Mouse (Mus musculus) neutrophil, adult 5-6 weeks (primary cell): ENCODE measurements around the gene Prima1. TPM values are rescaled to one million over a fixed set of nuclear protein-coding genes. Genes with fewer than 3 reads are reported as not detected.

Source experiments
- ATAC-seq: fragments of 151-379, 151-347 bp; 2 replicates; pipeline ENCODE4 v1.8.0; 2017; ENCODE audit warnings: mild to moderate bottlenecking, moderate TSS enrichment; ENCODE audit not compliant: insufficient number of reproducible peaks, poor library complexity, low FRiP score, severe bottlenecking; ENCODE audit errors: extremely low read depth
- total RNA-seq: library from RNA; stranded (forward); fragments of 200-1000 nt; gene quantifications from 2 replicates; pipeline ENCODE4 v1.2.3, GENCODE M21; 2017

The Prima1 gene
- not detected in 2 replicates for total RNA-seq

DNA sequence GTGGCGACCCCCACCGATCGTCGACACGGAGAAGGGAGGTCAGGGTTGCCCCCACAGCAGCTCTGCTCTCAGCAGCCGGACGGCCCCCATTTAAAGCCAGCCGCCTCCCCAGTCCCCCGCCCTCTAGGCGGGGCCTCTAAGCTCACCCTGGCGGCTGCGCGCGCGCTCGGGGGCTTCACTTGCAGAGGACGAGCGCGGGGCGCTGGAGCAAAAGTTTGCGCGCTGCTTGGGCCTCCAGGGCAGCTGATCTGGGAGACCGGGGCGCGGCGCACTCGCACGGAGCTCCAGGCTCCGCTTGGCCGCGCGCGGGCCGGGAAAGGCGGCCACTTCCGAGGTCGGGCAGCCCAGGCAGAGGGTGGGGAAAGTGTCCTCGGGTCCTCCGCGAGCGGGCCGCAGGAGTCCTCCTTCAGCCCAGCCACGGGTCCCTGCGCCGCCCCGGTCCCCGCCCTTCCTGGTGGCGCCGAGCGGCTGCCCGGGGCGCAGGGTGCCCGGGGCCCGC lies at the start of gene Prima1:
TSS of gene Prima1 (minus strand) at position 68 of the 499 bp plus-strand sequence.
- ATAC-seq: no peak

DNA sequence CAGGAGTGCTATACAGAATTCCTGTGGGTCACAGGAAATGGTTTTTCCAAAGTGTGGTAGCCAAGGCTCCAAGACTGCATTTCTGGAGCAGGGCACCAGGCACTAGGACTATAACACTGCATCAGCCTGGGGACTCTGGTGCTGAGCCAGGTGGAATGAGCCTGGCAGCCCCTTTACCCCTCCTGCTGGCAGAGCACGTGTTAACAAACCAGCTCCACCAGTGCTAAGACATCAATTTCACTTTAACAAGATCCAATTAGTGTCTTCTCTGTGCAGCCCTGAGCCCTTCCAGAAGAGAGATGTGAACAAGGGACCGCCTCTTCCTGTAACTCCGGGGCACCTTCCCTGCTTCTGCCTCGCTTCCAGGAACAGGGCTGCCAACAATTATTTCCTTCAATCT lies 45.3 kb upstream of the Prima1 start:
- no peak for ATAC-seq

DNA sequence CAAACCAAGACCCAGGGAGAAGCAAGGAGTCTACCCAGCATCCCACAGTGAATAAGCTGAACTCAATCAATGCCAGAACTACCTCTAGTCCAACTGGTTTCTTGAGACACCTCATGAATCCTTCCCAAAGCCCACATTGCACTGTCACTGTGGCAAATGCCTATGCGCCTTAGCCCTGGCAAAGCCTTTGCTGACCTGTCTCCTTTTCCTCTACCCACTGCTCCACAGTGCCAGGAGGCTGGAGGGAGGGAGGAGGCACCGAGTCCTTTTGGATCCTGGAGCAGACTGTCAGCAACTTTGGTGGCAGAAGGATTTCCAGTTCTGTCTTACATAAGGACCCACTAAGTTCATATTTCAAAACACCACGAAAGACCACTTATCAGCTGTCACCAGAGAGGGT lies 41.5 kb upstream of the Prima1 start:
- no peak for ATAC-seq

DNA sequence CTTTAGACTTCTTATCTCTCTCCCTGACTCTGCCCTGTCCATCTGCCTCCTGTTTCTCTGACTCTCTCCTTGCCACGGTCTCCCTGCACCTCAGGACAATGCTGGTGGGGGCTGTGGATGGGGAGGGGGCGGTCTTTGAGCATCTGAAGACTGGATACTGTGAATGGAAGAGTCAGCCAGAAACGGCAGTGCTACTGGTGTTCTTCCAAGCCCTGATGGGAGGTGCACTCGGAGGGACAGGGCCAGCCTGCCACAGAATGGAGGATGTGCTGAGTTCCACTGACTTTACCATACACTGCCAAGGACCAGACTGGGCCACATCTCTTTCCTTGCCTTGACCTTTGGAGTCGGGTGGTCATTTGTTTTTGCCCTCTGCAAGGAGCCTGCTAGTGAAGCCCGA lies 41.0 kb upstream of the Prima1 start:
- no peak for ATAC-seq

DNA sequence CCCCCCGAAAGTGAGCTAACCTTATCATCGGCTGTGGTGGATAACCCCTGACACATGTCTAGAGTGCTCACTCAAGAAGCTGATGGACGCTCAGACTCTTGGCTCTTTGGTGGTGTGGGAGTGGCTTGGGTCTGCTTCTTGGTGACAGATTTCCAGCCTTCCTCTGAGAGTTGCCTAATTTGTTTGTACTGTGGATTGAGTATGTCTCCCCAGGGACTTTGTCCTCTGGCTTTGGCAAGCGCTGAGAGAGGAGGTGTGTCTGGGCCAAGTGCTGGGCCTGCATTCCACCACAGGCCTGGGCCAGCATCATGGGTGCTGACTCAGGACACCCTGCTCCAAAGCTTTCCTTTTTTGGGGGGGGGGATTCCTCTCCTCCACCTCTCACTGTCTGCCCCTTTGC lies 40.0 kb upstream of the Prima1 start:
- no peak for ATAC-seq

DNA sequence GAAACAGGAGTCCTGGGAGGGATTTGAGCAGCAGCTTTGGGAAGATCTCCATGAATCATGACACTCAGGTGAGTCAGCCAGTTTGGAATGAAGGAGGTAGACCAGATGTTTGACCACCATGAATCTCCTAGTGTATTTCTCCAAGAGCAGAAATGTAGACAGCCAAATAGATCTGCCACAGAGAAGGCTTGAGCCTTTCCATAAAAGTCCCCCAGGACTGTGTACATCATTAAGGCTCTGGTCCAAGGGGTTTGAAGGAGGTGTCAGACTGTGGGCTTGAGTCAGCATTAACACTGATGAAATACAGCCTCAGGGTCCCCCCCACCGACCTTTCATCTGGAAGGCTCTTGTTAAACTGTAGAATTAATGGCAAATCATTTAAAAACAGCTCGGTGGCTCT lies 39.5 kb upstream of the Prima1 start:
- no peak for ATAC-seq

DNA sequence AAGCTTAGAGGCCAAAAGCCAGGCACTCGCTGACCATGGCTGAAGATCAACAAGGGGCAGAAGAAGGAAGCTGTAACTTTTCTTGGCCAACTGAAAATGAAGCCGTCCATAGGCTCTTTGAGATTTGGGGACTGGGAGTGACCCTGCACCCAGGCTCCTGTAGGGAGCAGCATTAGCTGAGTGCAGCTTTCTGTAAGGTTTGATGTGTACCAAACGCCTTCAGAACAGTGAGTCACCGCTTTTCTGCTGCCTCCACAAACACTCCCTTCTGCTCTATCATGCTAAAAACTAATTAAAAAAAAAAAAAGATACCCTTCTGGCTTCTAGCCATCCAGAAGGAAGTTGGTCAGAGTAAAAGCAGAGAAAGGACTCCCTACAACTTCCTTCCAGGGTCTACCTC lies 34.5 kb upstream of the Prima1 start:
- no peak for ATAC-seq

DNA sequence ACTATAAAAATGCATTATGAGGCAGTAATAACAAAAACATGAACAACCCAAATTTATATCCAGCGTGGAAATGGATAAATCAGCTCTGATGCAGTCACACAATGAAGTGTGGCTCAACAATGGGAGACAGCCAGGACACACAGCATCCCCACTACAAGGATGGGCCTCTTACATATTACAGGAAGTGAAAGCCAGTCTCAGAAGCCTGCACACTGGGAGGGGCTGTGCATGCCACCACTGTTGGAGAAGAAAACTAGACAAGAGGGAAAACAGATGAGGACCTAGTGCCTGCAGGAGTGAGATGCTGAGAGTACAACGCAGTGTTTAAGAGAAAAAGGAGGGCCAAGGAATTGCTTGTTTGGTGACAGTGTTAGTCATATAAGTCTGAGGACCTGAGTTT lies 31.8 kb upstream of the Prima1 start:
- ATAC-seq: no peak

DNA sequence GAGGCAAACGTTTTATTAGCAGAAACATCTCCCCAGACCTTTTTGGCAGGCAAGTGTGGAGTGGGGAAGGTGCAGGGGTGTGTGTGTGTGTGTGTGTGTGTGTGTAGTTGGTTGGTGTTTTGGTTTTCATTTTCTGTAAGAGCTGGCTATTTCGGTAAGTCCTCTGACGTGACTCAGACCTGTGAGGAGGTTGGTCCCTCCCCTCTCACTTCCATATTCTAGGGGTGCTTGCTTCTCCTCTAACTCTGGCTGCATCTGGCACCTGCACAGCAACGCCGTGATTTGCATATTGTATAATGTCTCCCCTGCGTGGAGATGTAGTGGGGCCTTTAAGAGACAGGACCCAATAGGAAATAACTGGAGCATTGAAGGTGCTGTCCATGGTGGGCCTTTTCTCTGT lies 31.1 kb upstream of the Prima1 start:
- 0 out of 2 replicates have a peak, but pooled peaks have one; percentile 20 for ATAC-seq

DNA sequence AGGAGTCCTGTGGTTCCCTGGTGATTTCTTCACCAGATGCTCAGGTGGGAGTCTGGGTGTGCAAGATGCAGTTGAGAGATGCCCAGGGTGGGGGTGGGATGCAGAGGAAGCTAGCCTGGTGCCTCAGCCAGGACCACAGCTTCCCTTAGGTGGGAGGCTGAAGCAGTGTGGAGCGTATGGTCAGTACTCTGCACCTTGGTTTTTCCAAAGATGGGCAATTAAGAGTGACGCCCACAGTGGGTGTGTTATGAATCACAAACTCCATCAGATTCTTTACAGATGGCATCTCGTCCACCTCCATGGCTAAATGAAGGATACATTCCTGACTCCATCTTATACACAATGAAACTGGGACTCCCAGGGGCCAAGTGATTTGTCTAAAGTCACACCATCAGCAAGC lies 30.2 kb upstream of the Prima1 start:
- no peak for ATAC-seq

DNA sequence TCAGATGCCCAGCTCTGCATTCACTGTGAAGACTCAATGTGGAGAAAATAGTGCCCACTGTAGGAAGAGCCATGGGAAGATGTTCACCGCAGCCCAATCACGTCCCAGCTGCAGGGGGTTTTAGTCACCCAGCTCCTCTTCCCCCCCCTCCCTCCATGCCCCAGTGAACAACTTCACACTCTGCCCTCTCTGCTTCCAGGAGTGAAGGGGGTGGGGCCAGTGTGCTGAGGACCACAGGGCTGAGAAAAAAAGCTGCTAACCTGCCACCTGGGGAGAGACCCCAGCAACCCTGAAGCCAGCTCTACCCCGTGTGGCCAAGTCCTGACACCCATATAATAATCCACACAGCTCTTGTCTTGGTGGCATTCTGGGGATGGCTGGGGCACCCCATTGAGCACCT lies 24.7 kb upstream of the Prima1 start:
- no peak for ATAC-seq

DNA sequence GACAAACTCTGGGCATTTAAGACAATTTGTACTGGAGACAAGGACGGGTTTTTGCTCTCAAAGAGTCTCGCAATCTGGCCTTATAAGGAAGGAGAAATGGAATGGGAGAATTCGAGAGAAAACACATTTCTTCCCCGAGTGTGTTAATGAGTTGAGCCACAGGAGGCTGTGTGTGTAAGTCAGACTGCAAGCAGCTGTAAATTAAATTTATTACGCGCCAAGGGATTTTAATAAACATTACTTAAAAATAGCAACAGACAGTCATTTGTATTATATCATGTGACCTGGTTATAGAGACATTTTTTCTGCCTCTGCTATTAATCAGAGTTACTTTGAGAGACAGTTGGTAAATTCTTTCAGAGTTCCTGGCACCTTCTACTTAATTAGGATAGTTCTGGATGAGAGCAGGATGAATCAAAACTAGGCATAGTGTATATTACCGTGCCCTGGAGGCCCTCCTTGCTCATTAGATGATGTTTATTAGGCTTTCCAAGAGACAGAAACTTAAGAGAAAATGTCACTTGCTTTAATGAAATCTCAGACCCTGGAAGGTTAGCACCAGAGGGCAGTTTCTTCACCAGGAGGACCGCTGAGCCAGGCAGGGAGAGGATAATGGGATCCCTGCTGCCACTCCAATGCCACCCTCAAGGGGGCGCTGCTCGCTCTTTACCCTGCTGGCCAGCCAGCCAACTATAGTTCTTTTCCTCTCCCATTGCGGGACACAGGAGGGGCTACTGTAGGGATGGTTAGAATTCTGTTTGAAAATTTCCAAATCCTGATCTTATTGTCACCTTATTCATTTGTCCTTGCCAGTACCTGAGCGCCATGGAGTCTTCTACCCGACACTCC lies 20.3 kb upstream of the Prima1 start:
- no peak for ATAC-seq

DNA sequence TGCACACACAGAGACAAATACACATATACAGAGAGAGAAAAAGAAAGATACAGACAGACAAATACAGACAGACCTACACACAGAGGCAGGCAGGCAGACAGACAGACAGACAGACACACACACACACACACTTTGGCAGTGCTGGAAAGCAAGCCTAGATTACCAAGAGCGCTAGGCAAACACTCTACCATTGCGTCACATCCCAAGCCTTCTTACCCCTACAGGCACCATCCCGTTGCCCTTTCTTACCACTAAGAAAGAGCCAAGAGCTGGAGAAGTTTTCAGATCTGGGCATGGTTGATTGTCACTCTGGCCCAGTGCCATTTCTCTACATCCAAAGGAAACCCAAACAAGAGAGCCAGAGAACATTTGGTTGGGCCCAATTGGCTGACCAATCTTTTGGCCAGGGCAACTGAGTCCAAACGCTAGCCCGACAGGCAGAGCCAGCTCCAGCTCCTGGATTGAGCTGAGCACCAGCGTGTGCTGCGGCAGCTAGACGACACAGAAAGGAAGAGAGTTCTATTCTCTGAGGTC lies 11.0 kb upstream of the Prima1 start:
- no peak for ATAC-seq

DNA sequence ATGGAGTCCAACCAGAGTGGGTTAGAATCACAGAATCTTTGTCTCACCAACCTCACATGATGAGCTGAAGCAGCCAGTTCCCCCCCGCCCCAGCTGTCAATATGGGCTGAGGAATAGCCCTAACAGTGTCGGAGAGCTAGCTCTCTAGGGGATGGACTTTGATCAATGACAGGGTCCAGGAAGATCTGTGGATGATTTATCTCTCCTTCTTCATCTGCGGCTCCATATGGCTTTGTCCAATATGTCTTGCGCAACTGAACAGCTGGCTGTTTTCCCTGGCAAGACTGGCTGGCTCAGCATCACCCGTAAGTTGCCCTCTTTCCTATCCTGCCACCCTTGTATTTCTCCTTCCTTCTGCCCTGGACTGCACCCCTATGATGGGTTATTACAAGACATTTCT lies 9.2 kb upstream of the Prima1 start:
- no peak for ATAC-seq

DNA sequence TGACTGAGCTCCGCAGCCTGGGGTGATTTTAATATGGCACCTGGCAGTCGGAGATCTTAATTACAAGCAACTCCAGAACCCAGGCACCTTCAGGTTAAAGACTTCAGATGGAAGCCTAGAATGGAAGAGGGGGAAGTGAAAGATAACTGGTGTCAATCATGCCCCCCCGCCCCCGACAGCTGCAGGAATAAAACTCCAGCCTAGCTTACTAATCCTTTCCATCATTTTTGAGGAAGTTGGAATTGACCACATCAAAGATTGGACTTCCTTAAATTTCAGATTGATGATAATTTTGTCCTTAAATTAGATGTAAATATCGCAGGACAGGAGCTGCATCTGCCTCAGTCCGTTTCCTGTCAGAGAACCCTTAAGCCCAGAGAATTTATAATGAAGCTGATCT lies 8.4 kb upstream of the Prima1 start:
- ATAC-seq: no peak

DNA sequence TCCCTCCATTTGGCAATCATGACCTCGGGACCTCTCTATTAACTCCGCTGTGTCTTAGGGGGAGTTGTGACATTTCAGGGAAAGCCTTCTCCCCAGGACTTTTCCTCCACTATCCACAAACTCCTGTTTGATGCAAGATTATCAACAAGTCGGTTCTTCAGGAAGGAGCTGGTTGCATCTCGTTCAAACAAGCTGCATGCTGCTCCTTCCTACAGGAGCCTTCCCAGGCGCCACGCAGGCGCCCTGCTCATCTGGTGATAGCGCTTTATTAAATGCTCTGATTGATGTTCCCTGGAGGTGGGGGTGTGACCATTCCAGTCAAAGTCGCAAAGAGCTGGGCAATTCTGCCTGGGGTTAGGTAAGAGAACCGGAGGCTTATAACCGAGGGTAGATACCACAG lies 1.1 kb upstream of the Prima1 start:
- ATAC-seq: no peak

DNA sequence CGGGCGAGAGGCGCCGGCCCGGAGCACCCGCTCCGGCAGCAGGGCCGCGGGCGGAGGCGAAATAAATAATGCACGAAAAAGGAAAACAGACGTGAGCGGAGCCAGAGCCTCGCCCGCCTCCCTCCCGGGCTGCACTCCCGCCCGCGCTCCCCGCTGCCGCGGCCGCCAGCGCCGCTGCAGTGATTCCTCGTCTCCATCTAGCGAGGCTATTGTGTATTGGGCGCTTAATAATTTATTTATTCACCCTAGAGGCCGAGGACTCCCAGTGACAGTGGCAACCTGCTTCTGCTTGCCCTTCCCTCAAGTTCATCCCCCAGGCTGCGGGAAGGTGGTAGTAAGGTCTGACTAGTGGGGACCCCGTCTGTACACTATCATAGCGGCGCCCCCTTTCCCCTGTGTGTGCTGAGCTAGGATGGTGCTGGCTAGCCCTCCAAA lies 658 bp upstream of the Prima1 start:
- no peak for ATAC-seq

DNA sequence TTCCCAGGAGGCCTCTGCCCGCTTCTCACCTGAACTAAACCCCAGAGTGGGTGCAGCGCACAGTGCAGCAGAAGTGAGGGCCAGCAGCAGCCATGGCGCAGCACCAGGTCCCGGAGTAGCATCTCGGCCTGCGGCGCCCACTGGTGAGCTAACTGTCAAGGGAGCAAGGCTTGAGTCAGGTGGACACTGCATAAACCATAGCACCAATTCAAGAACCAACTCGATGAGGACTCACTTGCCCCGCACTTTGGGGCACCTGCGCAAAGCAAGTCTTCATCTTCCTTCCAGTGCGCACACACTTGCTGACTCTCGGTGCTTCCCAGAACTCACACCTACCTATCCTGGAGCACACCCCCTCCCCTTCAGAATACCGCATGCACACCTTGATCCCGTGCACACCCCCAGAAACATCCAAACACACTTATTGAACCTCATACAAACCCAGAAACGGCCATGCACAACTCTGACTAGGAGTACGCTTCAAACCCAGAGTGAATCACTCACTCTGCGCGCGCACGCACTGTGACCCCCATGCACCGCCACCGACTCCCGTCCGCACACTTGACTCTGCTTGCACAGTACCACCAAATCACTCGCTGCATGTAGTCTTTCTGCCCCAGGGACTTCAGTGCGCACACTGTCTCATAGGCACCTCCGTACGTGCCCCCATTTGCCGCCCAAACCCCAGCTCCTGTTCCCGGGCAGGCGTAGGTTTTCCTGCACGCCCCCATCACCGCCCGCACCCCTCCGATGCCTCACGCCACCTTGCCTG lies 453 bp downstream of the Prima1 start:
- no peak for ATAC-seq

DNA sequence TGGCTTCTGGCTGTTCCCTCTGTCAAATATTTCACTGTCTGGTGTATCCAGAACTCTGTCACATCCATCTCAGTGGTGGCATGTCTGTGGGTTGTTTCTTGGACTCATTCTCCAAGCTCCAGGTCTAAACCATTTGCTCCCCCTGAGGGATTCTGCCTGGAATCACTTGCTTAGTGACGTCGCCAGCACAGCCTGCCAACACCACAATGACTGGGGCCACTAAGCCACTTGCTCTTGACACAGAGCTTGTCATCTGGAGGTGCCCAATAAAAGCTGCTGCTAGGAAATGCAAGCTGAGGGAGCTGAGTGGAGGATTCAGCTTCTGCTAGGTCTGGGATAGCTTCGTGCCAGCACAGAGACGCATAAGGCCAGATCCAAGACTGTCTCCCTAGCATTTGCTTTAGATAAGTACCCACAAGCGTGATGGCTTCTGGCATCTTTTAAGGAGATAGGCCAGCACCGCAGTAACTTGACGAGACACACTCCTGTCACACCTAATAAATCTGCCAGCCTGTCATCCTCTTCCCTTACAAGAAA lies 3.0 kb downstream of the Prima1 start:
- ATAC-seq: no peak

DNA sequence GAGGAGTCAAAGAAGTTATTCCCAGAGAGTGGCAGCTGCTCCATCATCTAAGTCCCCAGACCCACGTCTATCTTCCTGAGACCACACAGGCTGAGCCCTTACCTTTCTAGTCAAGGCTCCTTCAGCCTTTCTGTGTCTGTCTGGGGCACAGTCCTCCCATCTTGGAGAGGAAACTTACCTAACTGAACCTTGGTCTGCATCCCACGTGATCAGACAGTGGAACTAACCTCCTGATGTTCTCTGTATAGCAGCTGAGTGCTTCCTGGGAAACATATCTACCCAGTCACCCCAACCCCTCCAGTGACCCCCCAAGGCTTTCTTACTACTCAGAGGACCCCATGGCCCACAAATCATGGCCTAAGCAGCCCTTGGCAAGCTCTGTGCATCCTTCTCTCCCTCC lies 6.1 kb downstream of the Prima1 start:
- no peak for ATAC-seq
